Mouse (Mus musculus) G1E (cell line): ENCODE results near the gene Tsfm.

Experiments used
- CTCF ChIP-seq: IDR thresholded peaks from 2 replicates; pipeline ENCODE4 v1.5.1; 2012; ENCODE audit warnings: low read depth, low read length, inconsistent platforms, mixed read lengths
- GATA1 ChIP-seq: IDR thresholded peaks from 2 replicates; pipeline ENCODE4 v1.6.1; 2012; ENCODE audit warnings: borderline replicate concordance, low read length, inconsistent platforms, mixed read lengths
- POLR2AphosphoS5 ChIP-seq: IDR thresholded peaks from 2 replicates; pipeline ENCODE4 v1.6.1; 2012; ENCODE audit warnings: low read depth, low read length, inconsistent platforms; ENCODE audit not compliant: insufficient replicate concordance

GRCm38 (mm10) chr10:127063239-127063872 lies 32.7 kb upstream of the Tsfm start, which contains the start of gene Cdk4:
- TF ChIP-seq CTCF: no peak
- TF ChIP-seq GATA1: no peak
- no peak for TF ChIP-seq POLR2AphosphoS5
